Mouse (Mus musculus) ES-CJ7 (cell line): ENCODE results near the gene Gm28539.
"Not testable (repeated sequence)": the region's sequence is repeated elsewhere in the genome, so short reads cannot be mapped to it uniquely, and the experiment has no call there.

Experiments used
- DNase-seq: peaks from one replicate; pipeline ENCODE4 v3.0.0; 2011; ENCODE audit warnings: low read depth, low spot score

The Gm28539 gene

DNA sequence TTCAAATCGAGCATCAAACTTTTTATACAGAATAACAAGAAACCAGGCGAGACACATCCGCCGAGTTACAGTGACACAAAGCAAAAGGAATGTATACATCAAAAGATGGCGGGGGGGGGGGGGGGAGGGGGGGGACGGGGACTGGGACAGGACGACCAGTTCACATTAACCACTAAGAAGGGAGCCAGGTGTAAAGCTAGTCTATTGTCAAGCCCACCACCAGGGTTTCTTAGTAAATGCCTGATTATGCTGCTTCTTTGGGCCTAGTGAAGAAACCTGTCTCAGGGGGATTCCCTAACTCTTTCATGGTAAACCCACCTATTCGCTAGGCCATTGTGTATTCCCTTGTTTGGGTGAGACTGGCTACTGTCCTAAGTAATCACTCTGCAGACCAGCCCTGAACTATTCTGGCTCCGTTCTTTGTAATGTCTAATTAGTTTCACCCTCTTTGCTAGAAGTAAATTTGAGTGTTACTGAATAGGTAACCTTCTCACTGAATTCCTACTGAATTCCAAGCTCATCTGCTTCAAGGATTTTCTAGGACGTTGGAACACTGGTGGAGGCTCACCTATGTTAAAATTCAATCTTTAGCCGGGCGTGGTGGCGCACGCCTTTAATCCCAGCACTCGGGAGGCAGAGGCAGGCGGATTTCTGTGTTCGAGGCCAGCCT is 13.3 kb downstream of the Gm28539 start:
- DNase-seq, result not testable (repeated sequence)

DNA sequence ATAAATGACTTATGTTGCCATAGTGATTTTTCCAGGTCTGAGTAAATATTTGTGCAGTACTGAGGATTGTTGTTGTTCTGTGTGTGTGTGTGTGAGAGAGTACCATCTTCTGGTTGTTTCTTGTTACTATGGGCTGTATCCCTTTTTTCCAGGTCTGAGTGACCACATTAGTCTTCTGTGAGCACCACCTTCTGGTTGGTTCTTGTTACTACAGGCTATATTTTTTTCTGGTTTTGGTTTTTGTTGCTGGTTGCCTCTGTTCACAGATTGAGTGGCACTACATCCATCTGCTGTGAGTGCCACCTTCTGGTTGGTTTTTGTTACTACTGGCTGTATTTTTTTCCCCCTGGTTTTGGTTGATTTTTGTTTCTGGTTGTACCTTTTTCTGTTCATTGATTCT is 22.2 kb downstream of the Gm28539 start:
- DNase-seq, result peak; percentile 91

DNA sequence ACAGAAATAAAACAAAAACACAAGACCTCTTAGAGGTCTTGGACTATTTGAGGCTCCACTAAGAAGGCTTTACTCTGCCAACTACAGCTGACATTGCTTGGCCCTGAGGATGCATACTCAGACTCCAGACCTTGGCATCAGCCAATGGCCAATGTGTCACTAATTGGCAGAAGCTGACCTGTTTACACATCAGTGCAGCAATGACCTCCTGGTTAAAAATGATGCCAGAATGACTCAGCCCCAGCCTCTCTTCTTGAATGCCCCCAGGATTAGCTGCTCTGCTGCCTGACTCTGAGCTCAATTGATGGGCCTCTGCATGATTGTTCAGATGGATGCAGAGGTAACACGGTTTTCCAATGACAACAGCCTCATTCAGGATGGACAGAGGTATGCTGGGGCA is 23.8 kb downstream of the Gm28539 start:
- DNase-seq, result no peak

DNA sequence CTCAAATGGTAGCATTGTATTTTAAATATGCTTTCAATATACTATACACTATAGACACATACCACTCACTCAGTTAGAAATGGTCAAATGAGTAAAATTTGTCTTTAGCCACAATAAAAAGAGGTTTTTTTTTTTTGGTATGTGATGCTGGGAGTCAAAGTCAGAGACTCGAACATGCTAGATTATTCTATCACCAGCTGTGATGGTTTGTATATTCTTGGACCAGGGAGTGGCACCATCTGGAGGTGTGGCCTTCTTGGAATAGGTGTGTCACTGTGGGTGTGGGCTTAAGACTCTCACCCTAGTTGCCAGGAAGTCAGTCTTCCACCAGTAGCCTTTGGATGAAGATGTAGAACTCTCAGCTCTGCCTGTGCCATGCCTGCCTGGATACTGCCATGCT is 34.1 kb downstream of the Gm28539 start:
- DNase-seq, result not testable (repeated sequence)

DNA sequence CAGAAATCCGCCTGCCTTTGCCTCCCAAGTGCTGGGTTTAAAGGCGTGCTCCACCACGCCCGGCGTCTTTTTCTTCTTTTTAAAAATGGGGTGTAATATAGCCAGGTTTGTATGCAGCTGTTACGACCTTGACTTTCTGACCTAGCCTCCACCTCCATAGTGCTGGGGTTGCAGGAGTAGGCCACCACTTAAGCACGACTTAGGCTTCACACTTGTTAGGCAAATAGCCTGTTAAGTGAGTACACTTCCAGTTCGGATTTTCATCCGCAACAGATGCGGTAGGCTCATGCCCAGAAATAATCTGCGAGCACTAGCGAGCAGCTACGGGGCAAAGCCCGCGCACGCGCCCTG is 39.7 kb downstream of the Gm28539 start:
- DNase-seq, result no peak

DNA sequence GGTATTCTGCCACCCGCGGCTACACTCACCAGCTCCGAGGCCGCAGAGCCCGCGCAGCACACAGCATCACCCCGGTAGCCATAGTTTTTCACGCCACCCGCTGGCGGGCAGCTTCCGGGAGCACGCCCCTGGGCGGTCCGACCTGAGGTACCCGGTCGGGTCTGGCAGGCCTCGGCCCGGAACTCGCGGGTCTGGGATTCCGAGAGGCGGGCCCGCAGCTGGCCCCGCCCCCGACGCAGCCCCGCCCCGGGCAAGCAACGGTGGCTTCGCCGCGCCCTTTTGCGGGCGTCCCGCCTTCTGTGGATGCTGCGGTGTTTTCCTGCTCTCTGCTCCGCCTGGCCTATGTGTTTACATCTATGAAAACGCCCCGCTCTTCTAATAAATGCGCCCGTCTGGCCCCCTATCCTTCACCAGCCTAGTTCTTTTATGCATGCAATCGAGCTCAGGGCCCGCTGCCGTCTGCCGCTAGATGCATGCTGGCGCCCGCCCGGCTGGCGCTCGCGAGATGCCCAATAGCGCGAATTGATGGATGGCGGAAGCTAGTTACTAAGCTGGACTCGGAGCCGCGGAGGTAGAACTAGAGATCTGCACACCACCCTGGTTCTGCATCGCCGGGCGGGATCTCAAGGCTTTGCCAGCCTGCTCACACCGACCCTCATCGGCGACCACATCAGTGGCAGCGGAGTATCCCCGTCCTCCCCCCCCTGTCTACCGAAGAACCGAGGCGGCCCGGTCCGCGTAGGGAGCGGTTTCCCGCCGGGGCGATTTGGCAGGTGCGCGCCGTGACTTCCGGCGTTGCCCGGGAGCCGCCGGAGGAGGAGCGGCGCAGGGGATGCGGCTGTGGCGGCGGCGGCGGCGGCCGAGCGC is 40.3 kb downstream of the Gm28539 start, which contains the start of the genes Mrpl40 and Hira:
Gene Mrpl40 (minus strand): TSS at position 421 of the 867 bp plus-strand sequence.
Gene Hira (plus strand): TSS at position 596 of the 867 bp plus-strand sequence.
- DNase-seq, result peak; percentile 93

DNA sequence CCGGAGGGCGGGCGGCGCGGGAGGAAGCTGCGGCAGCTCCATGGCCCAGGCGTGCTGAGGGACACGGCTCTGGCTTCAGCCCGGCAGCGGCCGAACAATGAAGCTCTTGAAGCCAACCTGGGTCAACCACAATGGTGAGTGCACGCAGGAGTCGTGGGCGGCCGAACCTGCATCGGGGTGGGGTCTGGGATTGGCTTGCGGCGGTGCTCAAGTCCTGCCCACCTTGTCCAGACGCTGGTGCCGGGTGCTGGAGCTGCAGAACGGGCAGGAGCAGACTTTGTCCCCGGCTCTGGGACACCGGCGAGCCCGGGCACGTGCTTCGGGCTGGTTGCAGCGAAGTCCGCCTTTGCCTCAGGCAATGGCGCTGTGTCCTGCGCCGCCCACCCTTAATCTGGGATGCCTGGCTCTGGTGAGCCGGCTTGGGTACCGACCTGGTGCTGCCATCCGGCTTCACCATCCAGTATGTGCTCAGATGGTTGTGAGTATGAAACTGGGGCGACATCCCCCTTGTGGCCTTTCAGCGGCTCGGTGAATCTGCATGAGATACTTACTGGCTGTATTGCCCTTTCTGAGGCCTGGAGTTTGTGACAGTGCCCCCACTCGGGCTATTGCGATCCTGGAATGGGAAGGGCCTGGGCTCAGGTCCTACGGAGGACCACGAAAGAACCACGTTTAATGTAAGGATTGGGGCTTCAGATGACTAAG is 41.2 kb downstream of the Gm28539 start:
- DNase-seq, result peak; percentile 87

DNA sequence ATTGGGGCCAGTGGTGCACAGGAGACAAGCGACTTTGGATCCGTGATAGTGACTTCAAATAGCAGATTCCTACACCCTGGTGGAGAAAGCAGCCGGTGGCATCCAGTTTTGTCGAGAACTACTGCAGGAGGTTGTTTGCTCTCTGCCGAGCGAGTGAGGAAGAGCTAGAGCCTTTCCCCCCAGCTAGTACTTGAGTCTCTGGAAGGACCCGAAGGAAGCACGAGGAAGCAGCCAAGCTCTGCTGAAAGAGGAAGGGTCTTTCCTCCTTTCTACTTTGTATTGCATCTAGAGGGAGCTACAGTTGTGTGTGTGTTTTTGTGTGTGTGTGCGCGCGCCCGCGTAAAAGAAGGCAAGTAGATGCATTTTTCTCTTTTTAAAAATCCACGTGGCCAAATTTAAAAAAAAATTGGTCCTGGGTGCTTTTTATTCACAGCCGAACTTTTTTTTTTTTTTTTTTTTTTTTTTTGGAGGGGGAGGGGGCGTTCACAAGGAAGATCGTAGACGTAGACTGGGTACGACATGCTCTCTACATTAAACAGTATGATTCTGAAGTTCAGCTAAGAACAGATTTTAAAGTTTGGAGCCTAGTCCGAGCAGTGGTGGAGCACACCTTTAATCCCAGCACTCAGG is 41.8 kb downstream of the Gm28539 start:
- no peak for DNase-seq

DNA sequence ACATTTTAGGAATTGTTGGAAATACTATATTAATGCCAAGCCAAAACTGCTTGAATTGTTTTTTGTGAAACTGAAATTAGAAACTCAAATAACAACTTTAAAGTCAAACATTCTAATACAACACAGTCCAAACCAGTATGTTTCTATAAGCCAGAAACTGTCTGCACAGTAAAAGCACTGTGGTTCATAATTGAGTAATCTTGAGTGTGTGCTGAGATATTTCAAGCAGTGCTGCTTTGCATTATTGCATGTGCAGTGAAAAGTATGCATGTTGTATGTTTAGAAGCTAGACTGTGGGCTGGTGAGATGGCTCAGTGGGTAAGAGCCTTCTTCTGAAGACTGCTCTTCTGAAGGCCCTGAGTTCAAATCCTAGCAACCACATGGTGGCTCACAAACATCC is 47.7 kb downstream of the Gm28539 start:
- no peak for DNase-seq

DNA sequence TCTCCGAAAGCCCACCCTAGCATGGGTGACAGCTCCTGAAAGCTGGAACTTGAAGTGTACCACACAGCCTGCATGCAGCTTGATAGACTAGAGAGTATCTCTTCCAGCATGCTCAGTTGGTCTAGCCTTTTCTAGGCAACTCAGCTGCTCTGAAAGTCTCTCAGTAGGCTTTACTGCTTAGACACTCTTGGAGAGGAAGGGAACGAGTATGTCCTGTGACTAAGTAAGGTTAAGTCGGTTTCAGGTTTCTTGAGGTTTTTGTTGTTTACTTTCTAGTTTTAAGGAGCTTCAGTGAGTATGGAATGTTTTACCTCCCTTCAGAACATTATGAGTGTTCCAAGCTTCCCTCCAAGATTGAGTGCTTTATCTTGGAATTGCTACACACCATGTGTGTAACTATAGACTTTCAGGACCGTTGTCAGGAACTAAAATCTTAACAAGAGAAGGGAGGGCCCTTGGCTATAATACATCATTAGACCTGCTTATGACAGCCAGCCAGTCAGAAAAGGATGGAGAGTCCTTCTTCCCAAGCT is 57.5 kb downstream of the Gm28539 start:
- DNase-seq, result no peak

DNA sequence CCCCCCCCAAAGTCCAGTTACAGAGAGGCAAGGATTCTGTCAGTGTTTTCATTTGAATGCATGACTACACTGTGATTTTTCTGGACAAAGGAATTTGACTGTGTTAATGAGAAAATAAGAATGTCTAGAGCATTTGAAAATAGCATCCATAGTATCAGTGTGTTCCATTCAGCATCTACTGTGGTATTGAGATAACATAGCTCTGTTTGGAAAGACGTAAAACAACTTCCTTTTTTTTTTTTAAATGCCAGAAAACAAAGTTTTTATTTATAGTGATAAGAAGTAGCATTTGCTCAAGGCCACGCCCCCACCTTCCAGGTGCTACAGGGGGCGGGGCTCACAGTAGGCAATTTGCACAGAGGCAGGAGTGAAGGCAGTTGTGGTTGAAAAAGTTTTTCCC is 58.9 kb downstream of the Gm28539 start:
- DNase-seq, result no peak

DNA sequence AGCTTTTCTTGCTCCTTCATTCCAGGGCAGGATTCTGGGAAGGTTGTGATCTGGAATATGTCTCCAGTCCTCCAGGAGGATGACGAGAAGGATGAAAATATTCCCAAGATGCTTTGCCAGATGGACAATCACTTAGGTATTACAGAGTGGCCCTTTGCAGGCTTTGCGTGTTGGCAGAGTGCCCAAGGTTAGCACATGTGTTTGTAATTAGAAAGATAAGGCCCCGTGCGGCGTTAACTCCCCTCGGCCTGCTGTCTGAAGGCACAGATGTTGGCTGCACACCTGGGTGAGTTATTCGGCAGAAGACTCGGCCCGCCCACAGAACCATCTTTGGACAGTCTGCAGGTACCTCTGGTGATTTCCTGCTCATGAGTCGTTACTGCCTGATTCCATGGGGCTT is 60.0 kb downstream of the Gm28539 start:
- DNase-seq, result no peak

DNA sequence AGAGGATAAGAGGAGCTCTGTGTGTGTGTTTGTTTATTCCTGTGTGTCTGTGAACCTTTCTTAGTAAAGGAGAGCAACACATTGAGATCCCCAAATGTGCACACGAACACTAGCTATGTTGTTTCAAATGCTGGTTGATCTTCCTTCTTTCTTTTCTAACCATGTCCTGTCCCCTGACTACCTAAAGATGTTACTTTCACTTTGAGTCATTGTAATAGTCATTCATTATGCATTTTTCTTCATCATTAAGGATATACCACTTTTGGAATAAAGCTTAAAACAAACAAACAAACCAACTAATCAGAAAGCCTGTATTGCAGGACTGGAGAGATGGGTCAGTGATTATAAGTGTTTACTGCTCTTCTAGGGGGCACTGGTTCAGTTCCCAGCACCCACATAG is 69.3 kb downstream of the Gm28539 start:
- no peak for DNase-seq

DNA sequence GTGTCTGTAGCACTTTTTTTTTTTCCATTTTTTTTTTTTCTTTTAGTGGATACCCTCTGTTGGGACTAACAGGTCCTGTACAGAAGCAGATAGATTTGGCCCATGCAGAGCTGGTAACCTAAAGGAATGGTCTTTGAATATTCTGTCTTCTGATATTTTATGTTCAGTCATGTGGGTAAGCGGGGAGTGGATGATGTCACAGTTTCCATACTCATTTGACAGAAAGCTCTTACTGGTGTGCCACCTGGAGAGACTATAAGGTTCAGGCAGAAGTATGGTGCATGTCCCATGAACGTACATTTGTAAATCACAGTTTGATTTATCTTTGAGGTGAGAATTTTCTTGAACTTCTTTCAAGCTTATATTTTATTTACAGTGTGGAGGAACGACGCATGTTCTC is 79.7 kb downstream of the Gm28539 start:
- no peak for DNase-seq

DNA sequence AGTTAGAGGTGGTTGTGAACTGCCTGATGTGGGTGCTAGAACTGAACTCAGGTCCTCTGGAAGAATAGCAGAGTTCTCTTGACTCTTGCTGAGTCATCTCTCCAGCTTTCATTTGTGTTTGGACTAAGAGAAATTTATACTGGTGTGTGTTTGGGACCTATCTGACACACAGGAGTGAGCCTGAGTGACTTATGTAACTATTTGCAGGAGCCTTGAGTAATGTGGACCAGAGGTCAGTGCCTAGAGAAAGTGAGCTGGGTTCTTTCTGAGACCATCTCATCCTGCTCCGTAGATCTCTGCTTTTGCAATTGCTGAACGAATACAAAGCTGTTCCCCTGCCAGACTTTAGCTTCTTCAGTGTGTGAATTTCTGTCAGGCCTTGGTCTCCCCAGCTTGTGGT is 85.4 kb downstream of the Gm28539 start:
- DNase-seq, result no peak

DNA sequence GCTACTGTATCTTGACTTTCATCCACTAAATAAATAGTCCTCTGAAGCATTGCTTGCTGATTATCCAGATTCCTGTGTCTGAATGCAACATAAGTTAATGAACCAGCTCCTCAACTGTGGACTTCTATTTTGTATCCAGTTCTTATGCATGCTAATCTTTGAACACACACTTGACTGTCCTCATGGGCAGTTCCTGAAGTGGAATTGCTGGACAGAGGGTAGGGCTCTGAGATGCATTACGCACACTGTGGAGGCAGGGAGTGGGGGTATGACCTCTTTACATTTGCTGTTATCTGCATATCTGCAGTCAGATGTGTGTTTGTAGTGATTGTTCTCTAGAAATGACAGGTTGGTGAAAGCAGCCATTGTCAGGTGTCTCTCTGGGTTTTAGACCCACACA is 91.6 kb downstream of the Gm28539 start:
- no peak for DNase-seq

DNA sequence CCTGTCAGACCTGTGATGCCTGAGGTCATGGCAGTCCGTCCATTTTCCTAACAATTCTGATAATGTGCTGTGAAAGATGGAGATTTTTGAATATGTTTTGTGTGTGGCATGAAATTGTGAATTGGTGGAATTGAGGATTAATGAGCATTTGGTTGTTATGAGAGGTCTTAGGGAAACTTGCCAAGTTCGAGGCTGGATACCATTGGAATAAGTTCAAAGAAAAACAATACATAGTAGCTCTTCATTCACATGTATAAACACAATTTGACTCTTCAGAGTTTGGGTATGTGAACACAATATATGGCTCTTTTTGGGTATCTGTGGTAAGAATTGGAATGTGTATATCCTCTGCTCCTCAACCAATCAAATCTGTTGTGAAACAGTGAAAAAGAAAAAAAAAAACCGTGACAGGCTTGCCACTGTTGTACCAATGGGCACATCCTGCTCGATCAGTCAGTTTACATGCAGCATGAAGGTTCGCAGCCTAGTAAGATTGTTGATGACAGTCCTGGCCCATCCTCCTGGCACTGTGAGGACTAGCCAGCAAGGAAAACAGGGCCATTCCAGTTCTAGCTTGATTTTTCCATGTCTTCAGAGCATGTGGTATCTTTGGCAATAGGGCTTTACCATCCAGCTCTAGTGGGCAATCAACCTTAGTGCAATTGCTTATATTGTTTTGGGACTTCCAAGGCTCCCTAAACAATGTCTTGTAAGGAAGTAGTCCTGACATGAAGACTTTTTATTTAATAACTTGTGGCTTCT is 102.1 kb downstream of the Gm28539 start:
- DNase-seq, result peak; percentile 22

DNA sequence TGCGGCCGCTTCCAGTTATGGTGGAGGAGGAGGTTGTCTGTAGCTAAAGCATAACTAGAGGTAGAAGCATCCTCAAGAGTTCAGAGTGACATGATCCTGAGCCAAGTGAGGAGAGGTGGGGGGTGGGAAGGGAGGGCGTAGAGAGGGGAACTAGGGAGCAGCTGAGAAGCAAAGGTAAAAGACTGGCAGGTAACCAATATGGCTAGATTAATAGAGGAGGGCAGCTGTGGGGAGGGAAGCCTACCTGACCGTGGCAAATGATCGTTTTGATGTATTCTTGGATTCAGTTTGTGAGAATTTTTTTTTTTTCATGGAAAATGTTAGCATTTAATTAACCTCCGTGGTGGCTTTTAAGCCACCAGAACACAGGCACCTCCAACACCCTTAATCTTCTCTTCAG is 107.5 kb downstream of the Gm28539 start:
- no peak for DNase-seq

DNA sequence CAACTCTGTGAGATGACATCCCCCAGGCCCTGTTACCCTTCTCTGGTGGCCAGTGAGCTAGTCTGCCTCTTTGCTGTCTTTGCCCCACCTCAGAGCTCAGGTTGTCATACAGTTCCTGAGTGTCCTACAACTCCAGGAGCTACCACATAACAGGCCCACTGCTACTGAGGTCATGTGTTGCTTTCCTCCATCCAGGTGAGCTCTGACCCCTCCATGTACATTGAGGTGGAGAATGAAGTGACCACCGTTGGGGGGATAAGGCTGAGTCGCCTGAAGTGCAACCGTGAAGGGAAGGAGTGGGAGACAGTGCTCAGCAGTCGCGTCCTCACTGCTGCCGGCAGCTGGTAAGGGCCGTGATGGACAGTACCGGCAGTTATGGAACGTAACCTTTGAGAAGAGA is 112.6 kb downstream of the Gm28539 start:
- DNase-seq, result no peak

DNA sequence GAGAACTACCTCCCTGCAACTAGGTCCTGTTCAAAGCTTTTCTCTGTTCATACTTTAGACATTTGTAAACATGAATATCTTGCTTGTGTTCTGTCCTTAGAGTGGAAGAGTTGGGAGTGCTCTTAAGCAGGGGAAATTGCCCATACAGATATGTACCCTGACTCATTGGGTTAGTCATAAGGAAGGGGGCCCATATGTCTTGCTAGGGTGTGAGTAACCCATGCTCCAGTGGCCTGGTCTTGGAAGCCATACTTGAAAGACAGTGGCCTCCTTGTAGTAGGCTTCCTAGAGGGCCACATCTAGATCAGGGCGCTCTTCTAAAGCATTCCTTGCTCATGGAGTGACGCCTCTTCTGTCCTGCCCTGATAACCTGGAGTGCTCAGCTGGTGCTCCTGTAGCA is 114.0 kb downstream of the Gm28539 start:
- no peak for DNase-seq

DNA sequence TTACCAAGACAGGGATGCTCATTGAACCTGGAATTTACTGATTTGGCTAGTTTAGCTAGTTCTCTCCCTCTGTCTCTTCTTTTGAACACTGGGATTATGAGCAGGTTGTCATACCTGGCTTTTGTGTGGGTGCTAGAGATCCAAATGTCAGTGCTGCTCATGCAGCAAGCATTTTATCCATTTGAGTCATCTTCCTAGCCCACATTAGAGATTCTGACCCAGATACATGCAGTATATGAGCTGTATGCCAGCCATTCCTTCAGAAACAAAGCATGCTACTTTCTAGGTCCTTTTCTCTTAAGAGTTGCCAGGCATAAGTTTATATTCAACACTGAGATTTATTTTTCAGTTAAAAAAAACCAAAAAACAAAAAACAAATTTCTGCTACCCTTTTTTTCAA is 116.4 kb downstream of the Gm28539 start:
- DNase-seq, result no peak
